Mouse (Mus musculus): Measurements from ENCODE around the gene Gm10322.

DNA sequence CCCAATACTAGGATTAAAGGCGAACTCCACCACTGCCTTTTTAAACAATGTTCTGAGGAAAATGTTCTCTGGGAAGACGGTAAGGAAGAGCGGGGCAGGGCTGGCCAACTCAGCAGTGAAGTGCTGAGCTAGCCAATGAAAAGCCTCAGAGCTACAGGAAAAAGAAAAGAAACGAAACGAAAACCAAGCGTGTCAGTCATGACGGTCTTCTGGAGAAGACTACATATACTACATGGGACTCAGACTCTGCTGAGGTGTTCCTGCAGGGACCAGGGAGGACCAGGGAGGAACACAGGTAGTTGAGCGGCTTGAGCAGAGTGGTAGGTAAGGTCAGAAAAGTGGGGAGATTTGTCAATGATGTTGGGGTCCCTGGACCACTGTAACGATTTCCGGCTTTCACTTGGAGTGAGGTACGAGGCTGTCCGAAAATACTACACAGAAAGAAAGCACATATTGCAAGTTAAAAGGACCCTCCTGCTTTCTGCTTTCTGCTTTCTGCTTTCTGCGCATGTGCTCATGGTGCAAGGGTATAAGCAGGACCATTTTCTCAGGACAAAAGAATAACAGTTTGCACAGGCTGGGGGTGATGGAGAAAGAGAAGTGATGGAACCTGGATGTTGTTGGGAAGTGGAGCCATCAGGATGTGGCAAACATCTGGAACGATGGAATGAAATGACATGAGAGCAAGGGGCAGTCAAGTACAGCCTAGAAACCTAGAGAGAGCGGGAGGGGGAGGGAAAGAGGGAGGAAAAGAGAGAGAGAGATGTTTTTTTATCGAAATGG lies 21.1 kb downstream of the Gm10322 start:
- no peak for TF ChIP-seq TAL1 (IDR thresholded peaks at IDR 0.05; ENCODE audit: low read length)
- no peak for TF ChIP-seq GATA1 (IDR thresholded peaks at IDR 0.05; ENCODE audit: low read length)

Data from erythroblast, embryonic 14.5 days (primary cell).